Mouse (Mus musculus): ENCODE measurements around the gene Pnpla8.

GRCm38 (mm10) chr12:44300793-44301192 lies 79.6 kb downstream of the Pnpla8 start:
- TF ChIP-seq CTCF (IDR thresholded peaks at IDR 0.05; ENCODE audit: insufficient read depth, low read depth, low read length) (no peak), POLR2A (IDR thresholded peaks at IDR 0.05; ENCODE audit: insufficient read depth, low read depth, low read length) (no peak)

Measured in olfactory bulb, adult 2 months (tissue).